Mouse (Mus musculus) spleen, postnatal 14 days (tissue): ENCODE data around the gene Exosc6.
"Not testable (repeated sequence)": the region's sequence is repeated elsewhere in the genome, so short reads cannot be mapped to it uniquely, and the experiment has no call there.

Experiments
- DNase-seq, 2 experiments: peaks; one replicate each; pipeline ENCODE4 v3.0.0; 2021 to 2022; ENCODE audit warnings: low spot score in 2 of 2

Exosc6 gene

GRCm38 (mm10) chr8:111061688-111062071 lies 5.5 kb downstream of the Exosc6 start:
- no peak for DNase-seq

DNA sequence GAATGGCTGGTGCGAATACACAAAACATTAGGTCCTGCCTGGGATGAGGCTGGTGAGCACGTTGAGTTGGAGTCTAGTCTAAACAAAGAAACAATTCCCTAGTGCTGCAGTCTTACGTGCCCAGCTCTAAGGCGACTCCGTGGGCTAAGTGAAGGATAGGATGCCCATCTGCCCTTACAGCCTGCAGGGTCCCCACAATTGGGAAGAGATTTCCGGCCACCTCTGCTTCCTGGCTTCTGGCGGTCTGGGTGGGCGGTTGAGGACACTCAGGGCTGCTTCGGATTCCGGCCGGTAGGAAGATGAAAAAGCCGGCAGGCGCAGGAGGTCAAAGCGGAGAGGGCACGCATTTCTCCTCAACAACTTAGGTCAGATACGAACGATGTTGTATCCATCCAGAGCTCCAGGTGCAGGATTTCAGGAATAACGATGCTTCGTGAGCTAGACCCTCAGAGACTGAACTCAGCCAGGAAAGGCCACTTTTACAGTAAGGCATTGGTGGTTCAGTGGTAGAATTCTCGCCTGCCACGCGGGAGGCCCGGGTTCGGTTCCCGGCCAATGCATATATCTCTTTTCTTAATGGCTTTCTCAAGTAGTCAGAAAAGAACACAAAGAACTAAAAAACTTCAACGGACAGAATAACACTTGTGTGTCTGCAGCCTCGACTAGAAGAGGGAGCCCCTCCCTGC lies 6.1 kb downstream of the Exosc6 start:
- peak; percentile 63 to 79 for DNase-seq

- no peak for DNase-seq
These were observed 6.8 kb downstream of the Exosc6 start for GRCm38 (mm10) chr8:111062893-111063292.

- DNase-seq: no peak
These were observed 10.2 kb downstream of the Exosc6 start for GRCm38 (mm10) chr8:111066308-111066707.

- DNase-seq: no peak
These were observed 11.3 kb downstream of the Exosc6 start for GRCm38 (mm10) chr8:111067439-111067838.

DNA sequence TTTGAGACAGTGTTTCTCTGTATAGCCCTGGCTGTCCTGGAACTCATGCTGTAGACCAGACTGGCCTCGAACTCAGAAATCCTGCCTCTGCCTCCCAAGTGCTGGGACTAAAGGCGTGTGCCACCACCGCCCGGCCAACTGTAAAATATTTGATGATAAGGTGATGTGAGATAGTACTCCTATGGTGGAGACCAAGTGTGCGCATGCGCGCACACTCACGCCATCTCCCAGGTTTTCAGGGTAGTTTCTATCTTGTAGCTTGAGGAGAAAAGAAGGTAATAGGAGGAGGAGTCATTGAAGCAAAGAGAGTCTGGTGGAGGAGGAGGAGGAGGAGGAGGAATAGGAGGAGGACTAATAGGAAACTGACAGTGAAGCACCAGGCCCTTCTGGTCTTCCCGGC lies 12.5 kb downstream of the Exosc6 start:
- not testable (repeated sequence) for DNase-seq

DNA sequence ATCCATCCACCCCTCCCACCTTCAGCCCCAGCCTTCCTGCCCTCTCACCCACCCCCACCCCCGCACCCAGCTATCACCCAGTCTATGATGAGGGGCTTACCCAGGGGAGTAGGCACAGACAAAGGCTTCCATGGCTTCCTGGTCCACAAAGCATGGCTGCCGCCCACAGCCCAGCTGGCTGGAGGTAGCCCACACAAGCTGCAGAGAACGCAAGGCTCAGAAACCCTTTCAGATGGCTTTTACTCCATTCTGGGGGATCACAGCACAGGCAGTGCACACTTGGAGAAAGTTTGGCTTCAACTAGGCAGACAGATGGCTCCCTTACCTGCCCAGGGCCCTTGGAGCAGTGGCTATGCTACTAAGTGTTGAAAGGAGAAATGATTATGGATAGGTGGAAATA lies 19.8 kb downstream of the Exosc6 start:
- DNase-seq: no peak

DNA sequence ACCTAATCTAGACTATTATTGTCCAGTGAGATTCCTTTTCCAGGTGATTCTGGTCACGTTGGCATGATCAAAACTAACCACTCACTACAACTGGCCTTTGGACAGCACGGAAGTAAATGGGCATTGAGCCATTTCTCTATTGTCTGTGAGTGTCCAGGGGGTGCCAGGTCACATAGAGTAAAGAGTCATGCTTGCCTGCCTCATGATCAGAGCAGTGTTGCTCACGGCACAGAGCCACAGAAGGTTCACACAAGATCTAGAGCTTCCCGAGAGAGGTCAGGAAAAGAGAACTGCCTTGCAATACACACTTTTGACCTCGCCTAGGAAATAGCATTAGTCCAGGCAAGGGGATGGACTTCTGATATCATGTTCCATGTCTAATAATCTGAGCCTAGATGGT lies 23.3 kb downstream of the Exosc6 start:
- DNase-seq: no peak

- no peak for DNase-seq
These were observed 23.7 kb downstream of the Exosc6 start for GRCm38 (mm10) chr8:111079861-111080271.

DNA sequence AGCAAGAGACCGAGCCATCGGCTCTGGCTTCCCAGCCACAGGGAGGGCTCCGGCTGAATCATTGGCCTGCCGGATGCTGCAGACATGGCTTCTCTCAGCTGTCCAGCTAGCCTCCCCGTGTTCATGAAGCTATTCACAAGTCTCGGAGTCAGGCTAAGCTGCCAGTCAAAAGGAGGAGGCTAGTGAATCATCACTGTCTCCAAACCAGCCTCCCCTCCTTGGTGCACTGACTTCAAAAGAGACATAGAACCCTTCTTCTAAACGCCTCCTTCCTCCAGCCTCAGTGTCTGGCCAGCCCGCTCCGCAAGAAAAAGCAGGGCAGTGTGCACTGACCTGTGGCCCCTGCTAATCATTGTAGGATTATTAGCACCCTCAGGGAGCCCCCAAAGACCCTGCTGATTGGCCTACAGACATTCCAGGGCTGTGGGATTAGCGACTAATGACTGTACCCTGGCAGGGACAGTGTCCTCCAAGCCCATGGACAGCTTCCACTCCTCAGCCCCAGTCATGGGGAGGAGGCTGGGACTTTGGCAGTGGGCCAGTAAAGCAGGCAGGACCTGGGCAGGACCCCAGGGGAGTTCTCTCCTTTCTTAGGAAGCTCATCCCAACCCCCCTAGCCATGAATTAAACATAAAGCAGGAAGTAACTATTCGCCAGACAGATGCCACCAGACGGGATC lies 25.6 kb downstream of the Exosc6 start:
- no peak for DNase-seq

DNA sequence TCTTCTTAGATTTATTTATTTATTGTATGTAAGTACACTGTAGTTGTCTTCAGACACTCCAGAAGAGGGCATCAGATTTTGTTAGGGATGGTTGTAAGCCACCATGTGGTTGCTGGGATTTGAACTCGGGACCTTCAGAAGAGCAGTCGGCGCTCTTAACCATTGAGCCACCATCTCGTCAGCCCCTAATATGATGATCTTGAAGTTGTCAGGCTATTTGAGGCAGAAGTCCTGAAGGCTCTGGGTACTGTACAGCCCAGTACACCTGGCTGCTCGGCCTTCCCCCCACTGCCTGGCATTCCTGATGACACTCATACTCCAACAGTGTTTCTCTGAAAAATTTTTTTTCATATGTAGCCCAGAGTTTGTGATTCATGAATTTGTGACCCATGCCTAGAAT lies 27.8 kb downstream of the Exosc6 start:
- DNase-seq: not testable (repeated sequence)

- peak; percentile 54 to 79 for DNase-seq
These were observed 34.0 kb downstream of the Exosc6 start for GRCm38 (mm10) chr8:111090126-111090525.

DNA sequence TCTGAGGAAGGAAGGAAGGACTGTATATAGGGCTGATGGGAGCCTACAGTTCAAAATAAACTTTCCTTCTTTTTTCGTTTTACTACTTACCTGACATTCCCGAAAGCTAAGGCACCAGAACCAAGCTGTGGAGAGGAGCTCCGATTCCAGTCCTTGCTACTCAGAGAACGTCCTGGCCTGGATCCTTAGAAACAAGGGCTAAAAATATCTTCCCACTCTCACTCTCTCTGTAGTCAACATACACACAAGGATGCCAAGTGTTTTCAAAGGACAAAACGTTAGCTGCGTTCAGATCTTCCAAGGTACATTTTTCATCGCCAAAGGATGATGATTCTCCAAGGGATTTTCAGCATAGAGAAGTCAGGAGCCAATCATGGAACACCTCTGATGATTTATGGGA lies 35.6 kb downstream of the Exosc6 start:
- DNase-seq: no peak

DNA sequence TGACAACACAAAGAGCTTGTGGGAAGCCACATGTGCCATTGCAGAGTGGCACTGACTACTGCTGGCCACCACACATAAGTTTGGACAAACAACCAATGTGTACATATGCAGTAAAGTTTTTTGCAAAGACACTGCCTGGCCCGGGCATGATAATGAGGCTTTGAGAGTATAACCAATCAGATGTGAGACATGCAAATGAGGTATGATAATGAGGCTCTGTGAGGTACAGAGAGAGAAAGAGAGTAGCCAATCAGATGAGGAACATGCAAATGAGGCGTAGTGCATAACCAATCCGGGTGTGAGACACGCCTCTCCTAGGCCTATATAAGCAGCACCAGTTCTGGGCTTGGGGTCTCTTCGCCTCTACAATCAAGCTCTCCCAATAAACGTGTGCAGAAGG lies 36.2 kb downstream of the Exosc6 start, which contains the start of gene Clec18a:
TSS of gene Clec18a (minus strand) at position 101 of the 400 bp plus-strand sequence.
- DNase-seq: not testable (repeated sequence)

DNA sequence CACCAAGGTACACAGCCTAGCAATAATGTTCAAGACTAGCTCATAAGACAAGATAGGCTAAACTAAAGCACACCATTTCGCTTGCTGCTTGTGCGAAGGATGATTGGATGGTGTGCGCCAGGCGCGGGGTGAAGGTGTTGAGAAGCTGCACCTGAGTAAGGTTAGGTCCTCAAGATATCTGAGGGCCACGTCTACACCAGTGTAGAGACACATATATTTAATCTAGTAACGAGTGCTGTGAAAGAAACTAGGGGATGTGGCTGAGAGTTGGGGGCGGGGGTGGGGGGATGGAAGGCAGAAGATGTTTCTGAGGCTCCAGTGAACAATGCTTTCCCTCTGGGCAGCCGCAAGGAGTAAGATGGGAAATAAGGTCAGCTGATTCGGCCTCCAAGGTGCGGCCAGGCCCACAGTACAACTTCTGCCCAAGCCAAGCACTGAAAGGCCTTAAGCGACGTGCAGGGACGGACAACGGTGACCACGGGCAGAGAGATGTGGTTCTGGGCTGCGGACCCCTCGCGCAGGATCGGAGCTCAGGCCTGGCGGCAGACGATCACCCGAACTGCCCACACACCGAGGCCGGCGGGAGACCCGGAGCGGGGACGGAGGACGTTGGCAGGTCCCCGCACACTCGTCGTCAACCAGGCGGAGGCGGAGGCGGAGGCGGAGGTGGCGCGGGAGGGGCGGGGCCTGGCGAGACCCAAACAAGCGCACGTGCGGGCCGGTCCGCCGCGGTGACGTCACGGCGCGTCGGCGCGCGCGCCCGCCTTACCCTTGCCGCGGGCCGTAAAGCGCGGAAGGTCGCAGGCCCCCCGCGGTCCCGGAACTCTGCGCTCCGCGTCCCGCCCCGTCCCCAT lies 38.0 kb downstream of the Exosc6 start, which contains the start of gene Pdpr:
TSS of gene Pdpr (plus strand) at position 766 of the 854 bp plus-strand sequence.
- peak; percentile 82 to 91 for DNase-seq

GRCm38 (mm10) chr8:111094719-111095302 lies 38.7 kb downstream of the Exosc6 start:
- DNase-seq: peak in 1 of 2 experiments; percentile 21
